Mouse (Mus musculus) kidney, adult 2 months (tissue): ENCODE data around the gene Retreg3.

ENCODE experiments used
- CTCF ChIP-seq: fragments of 200-500 bp; conservative IDR thresholded peaks from 2 replicates; pipeline ENCODE4 v1.5.1; 2011; ENCODE audit warnings: low read depth, mild to moderate bottlenecking, control low read depth, low read length, moderate library complexity, mixed read lengths; ENCODE audit not compliant: insufficient read depth, insufficient read length
- POLR2A ChIP-seq: fragments of 200-500 bp; IDR thresholded peaks from one replicate; pipeline ENCODE4 v1.6.1; 2011; ENCODE audit warnings: low read depth, low read length, control low read depth

DNA sequence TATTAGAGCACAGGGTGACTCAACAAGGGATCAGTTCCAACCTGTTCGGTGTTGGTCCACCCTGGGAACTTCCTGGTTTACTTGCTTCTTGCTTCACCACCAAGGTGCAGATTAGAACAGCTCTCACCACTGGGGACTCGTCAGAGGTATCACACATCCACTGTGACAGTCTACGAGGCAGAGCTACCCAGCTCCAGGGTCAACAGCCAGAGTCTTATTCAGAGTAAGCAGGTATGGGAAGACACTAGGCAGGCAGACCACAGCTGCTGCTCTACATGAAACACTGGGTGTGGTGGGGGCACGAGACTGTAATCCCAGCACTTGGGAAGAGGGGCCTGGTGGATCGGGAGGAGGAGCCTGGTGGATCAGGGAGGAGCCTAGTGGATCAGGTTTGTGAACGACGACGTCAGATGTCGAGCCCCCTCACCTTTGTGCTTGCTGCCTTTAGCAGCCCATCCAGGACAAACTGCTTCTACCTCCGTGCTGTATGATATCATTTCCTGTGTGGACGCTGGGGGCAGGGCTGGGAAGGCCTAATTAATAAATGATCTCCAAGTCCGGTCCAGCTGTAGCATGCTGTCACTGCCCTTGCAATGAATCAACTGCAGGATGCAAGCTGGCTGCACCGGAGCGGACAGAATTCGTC lies 19.0 kb upstream of the Retreg3 start:
- no peak for TF ChIP-seq CTCF
- no peak for TF ChIP-seq POLR2A
